Mouse (Mus musculus) hematopoietic stem cell, adult 5-6 weeks (primary cell): ENCODE measurements around the gene Tnfsf13. TPM values are rescaled to one million over a fixed set of nuclear protein-coding genes. Genes with fewer than 3 reads are reported as not detected.

Experiments
- ATAC-seq, 2 experiments: fragments of 125-278 bp in 1 of 2; replicated peaks in 1 of 2; 2 replicates each; pipeline ENCODE4 v1.8.0; 2016 to 2017; ENCODE audit warnings: inconsistent platforms in 2 of 2, mild to moderate bottlenecking in 2 of 2, moderate number of reproducible peaks in 2 of 2, low read depth in 1 of 2, moderate TSS enrichment in 1 of 2; ENCODE audit not compliant: low FRiP score in 2 of 2, poor library complexity in 2 of 2, severe bottlenecking in 2 of 2, insufficient read depth in 1 of 2, low TSS enrichment in 1 of 2
- total RNA-seq: library from RNA; stranded (forward); fragments of 172-1452, 232-1000 nt; gene quantifications from 2 replicates; pipeline ENCODE4 v1.2.3, GENCODE M21; 2017

Gene Tnfsf13
- total RNA-seq, 1 experiment from 2014 or later: 15.9 TPM

GRCm38 (mm10) chr11:69664841-69665240 lies 20.7 kb downstream of the Tnfsf13 start:
- no peak for ATAC-seq

GRCm38 (mm10) chr11:69663795-69664194 lies 21.8 kb downstream of the Tnfsf13 start:
- no peak for ATAC-seq

- no peak for ATAC-seq
Observed at GRCm38 (mm10) chr11:69662967-69663671, 22.5 kb downstream of the Tnfsf13 start.

GRCm38 (mm10) chr11:69662213-69662966 lies 23.2 kb downstream of the Tnfsf13 start, which contains the start of gene Mpdu1:
Mpdu1 (minus strand) TSS chr11:69662642.
- ATAC-seq: peak; percentile 83 to 85

GRCm38 (mm10) chr11:69661221-69661881 lies 24.2 kb downstream of the Tnfsf13 start:
- ATAC-seq: no peak

GRCm38 (mm10) chr11:69657462-69657881 lies 28.1 kb downstream of the Tnfsf13 start:
- no peak for ATAC-seq

- ATAC-seq: peak; percentile 30 to 39; a peak in 1 of 4 replicates
Observed at GRCm38 (mm10) chr11:69656617-69657461, 28.7 kb downstream of the Tnfsf13 start.

GRCm38 (mm10) chr11:69656065-69656455 lies 29.5 kb downstream of the Tnfsf13 start:
- ATAC-seq: no peak

GRCm38 (mm10) chr11:69655264-69656064 lies 30.1 kb downstream of the Tnfsf13 start, which contains the start of gene Sox15:
Sox15 (plus strand) TSS chr11:69655314.
- peak; percentile 34 to 54; a peak in 3 of 4 replicates for ATAC-seq

GRCm38 (mm10) chr11:69654760-69655159 lies 30.8 kb downstream of the Tnfsf13 start:
- ATAC-seq: no peak

GRCm38 (mm10) chr11:69653399-69653798 lies 32.2 kb downstream of the Tnfsf13 start:
- no peak for ATAC-seq

- no peak for ATAC-seq
Observed at GRCm38 (mm10) chr11:69645860-69646259, 39.7 kb downstream of the Tnfsf13 start.

GRCm38 (mm10) chr11:69635471-69635870 lies 50.1 kb downstream of the Tnfsf13 start:
- no peak for ATAC-seq

- ATAC-seq: no peak
Observed at GRCm38 (mm10) chr11:69633128-69633866, 52.3 kb downstream of the Tnfsf13 start.
